17 mouse cellular contexts compared by ENCODE assay signal in genomic region chr9:50317299-50317698, GRCm38 (mm10).
"Had no signal": no experiment of that assay in that cellular context is flagged by ENCODE, and none has a peak within 500 bp of the region (broad histone marks: within the 10 kb centered on the region; RNA-seq: fewer than 3 reads in every experiment).

No protein-coding gene starts in this region.

- H3K27me3 ChIP-seq: lung, embryonic 15.5 days; megakaryocyte, embryonic 14.5 days; midbrain, embryonic 13.5 days; midbrain, embryonic 15.5 days; neural tube, embryonic 12.5 days; stomach, embryonic 15.5 days had no signal

- ATAC-seq: lung, postnatal 0 days; midbrain, embryonic 13.5 days; midbrain, embryonic 15.5 days had no signal

- H3K9ac ChIP-seq: lung, embryonic 15.5 days; midbrain, embryonic 13.5 days; midbrain, embryonic 15.5 days; neural tube, embryonic 12.5 days; stomach, embryonic 15.5 days had no signal

- H3K4me1 ChIP-seq: lung, embryonic 15.5 days; megakaryocyte, embryonic 14.5 days; midbrain, embryonic 15.5 days; stomach, embryonic 15.5 days had no signal

- H3K4me3 ChIP-seq: lung, embryonic 15.5 days; megakaryocyte, embryonic 14.5 days; midbrain, embryonic 13.5 days; midbrain, embryonic 15.5 days; neural tube, embryonic 12.5 days; stomach, embryonic 15.5 days had no signal

- H3K4me2 ChIP-seq: lung, embryonic 15.5 days; midbrain, embryonic 11.5 days; midbrain, embryonic 13.5 days; midbrain, embryonic 15.5 days; neural tube, embryonic 12.5 days; stomach, embryonic 15.5 days had no signal

- H3K36me3 ChIP-seq: lung, embryonic 15.5 days; midbrain, embryonic 13.5 days; midbrain, embryonic 15.5 days; neural tube, embryonic 12.5 days; stomach, embryonic 15.5 days had no signal

- DNase-seq: lung, adult 2 months; lung, postnatal 14 days; lung, postnatal 36 days; right cerebral cortex, postnatal 14 days; thymus, adult 2 months; thymus, postnatal 25 days; thymus, postnatal 4 days had no signal

- H3K27ac ChIP-seq: lung, embryonic 15.5 days; macrophage; midbrain, embryonic 13.5 days; midbrain, embryonic 15.5 days; neural tube, embryonic 12.5 days; stomach, embryonic 15.5 days; stomach, postnatal 0 days had no signal

- H3K9me3 ChIP-seq: lung, embryonic 15.5 days; midbrain, embryonic 13.5 days; midbrain, embryonic 15.5 days; neural tube, embryonic 12.5 days; stomach, embryonic 15.5 days had no signal
